In genomic region chr7:38085573-38086211, GRCm38 (mm10) we compare ENCODE assay signal across 8 mouse cellular contexts. TPM values are rescaled to one million over a fixed set of nuclear protein-coding genes. Genes with fewer than 3 reads are reported as not detected.
A peak's percentile ranks its signal among the peaks of the same experiment; 100 is the strongest.
DNase-seq lines count a peak whose midpoint lies in the region; ATAC-seq lines count a peak whose summit lies in the region.

No protein-coding gene starts in this region.

- peaks cover 7% of the 10 kb centered on the region for H3K4me1 ChIP-seq in embryonic facial prominence, embryonic 11.5 days (ENCODE audit: control insufficient read depth, insufficient read depth, low read length)
- H3K4me1 ChIP-seq in lung, embryonic 15.5 days, result peaks cover 21% of the 10 kb centered on the region
- peaks cover 17% of the 10 kb centered on the region for H3K4me1 ChIP-seq in neural tube, embryonic 15.5 days

- H3K27me3 ChIP-seq in embryonic facial prominence, embryonic 11.5 days (ENCODE audit: control insufficient read depth, insufficient read depth, low read length), result no peaks in the 10 kb centered on the region
- no peaks in the 10 kb centered on the region for H3K27me3 ChIP-seq in lung, embryonic 15.5 days
- H3K27me3 ChIP-seq in neural tube, embryonic 15.5 days (replicated peaks), result peaks cover 21% of the 10 kb centered on the region

- peak overlapping the region; percentile 39 for H3K9ac ChIP-seq in embryonic facial prominence, embryonic 11.5 days (replicated peaks; ENCODE audit: low read length)
- H3K9ac ChIP-seq in lung, embryonic 15.5 days, result peak overlapping the region; percentile 37
- no peak overlapping the region for H3K9ac ChIP-seq in neural tube, embryonic 15.5 days (replicated peaks)

- H3K4me3 ChIP-seq in embryonic facial prominence, embryonic 11.5 days (ENCODE audit: low read depth, low read length), result peak overlapping the region; percentile 26
- peak overlapping the region; percentile 51 for H3K4me3 ChIP-seq in lung, embryonic 15.5 days
- peak overlapping the region; percentile 47 for H3K4me3 ChIP-seq in neural tube, embryonic 15.5 days (replicated peaks)

- H3K27ac ChIP-seq in embryonic facial prominence, embryonic 11.5 days (replicated peaks; ENCODE audit: low read depth, low read length), result no peak overlapping the region
- 0 out of 2 replicates have a peak overlapping the region, but pooled peaks have one; percentile 15 for H3K27ac ChIP-seq in lung, embryonic 15.5 days
- no peak overlapping the region for H3K27ac ChIP-seq in neural tube, embryonic 15.5 days (replicated peaks)

- peak; percentile 32 for ATAC-seq in embryonic facial prominence, embryonic 11.5 days (replicated peaks; ENCODE audit: insufficient number of reproducible peaks, low FRiP score, low TSS enrichment, low read depth)
- ATAC-seq in lung, embryonic 15.5 days (ENCODE audit: borderline replicate concordance, extremely low read depth, low FRiP score, low TSS enrichment), result peak; percentile 40; the same call in 1 of the 2 replicates
- ATAC-seq in neural tube, embryonic 15.5 days (ENCODE audit: low FRiP score), result peak; percentile 16

- H3K4me2 ChIP-seq in embryonic facial prominence, embryonic 11.5 days (ENCODE audit: low read depth, low read length), result peak overlapping the region; percentile 54
- H3K4me2 ChIP-seq in lung, embryonic 15.5 days, result peak overlapping the region; percentile 96
- H3K4me2 ChIP-seq in neural tube, embryonic 15.5 days, result peak overlapping the region; percentile 92

- no peaks in the 10 kb centered on the region for H3K9me3 ChIP-seq in embryonic facial prominence, embryonic 11.5 days (replicated peaks; ENCODE audit: control insufficient read depth, low read length)
- H3K9me3 ChIP-seq in lung, embryonic 15.5 days, result no peaks in the 10 kb centered on the region
- H3K9me3 ChIP-seq in neural tube, embryonic 15.5 days (replicated peaks), result no peaks in the 10 kb centered on the region

- WGBS in embryonic facial prominence, embryonic 11.5 days, result 1% methylated on average over 31 of the region's 35 CpGs
- WGBS in lung, embryonic 15.5 days, result under 1% methylated on average over 35 of the region's 35 CpGs
- under 1% methylated on average over 34 of the region's 35 CpGs for WGBS in neural tube, embryonic 15.5 days

- H3K36me3 ChIP-seq in embryonic facial prominence, embryonic 11.5 days (replicated peaks; ENCODE audit: control insufficient read depth, insufficient read depth, low read depth, low read length), result no peaks in the 10 kb centered on the region
- H3K36me3 ChIP-seq in lung, embryonic 15.5 days, result no peaks in the 10 kb centered on the region
- no peaks in the 10 kb centered on the region for H3K36me3 ChIP-seq in neural tube, embryonic 15.5 days

- DNase-seq in A20 (ENCODE audit: low read depth, low spot score), result peak; percentile 74
- DNase-seq in adrenal gland, adult 8-10 months, result peak; percentile 43
- peak; percentile 73 for DNase-seq in embryonic facial prominence, embryonic 11.5 days (ENCODE audit: low spot score)
- peak; percentile 24 for DNase-seq in heart, adult 8-10 months (ENCODE audit: low spot score)
- DNase-seq in kidney, adult 8-10 months, result peak; percentile 60 to 64
- DNase-seq in thymus, postnatal 14 days, result peak; percentile 80

RNA-seq across cellular contexts. Expression of gene Ccne1, which starts 21.6 kb away (rescaled TPM):
- total RNA-seq in adrenal gland, adult 8-10 months (2022), result 1 to 10 TPM; 3.5 to 6.9 (median 4.1) TPM
- 91.0 and 101 TPM in 2 replicates for polyA plus RNA-seq in embryonic facial prominence, embryonic 11.5 days (2014; fragmentation: Nextera tagmentation; extraction: Ambion mirVana)
- total RNA-seq in heart, adult 8-10 months (2022), result 1 to 10 TPM in 3 of 4 experiments, under 1 TPM in 1; 0.95 to 2.2 (median 1.7) TPM
- polyA plus RNA-seq in lung, embryonic 15.5 days (2015; fragmentation: Nextera tagmentation; extraction: Ambion mirVana), result 57.6 and 59.4 TPM in 2 replicates
- 19.9 and 25.5 TPM in 2 replicates for polyA plus RNA-seq in neural tube, embryonic 15.5 days (2015; fragmentation: Nextera tagmentation; extraction: Ambion mirVana)

Comparison
In these comparisons a context has a peak if more than half of its experiments do, and no peak if none do; other contexts are left out.
1. DNase-seq: peak in every context shown above with its lines; median percentile 80 in thymus, postnatal 14 days; 74 in A20; 73 in embryonic facial prominence, embryonic 11.5 days; 62 in kidney, adult 8-10 months; 43 in adrenal gland, adult 8-10 months; 24 in heart, adult 8-10 months.